Mouse (Mus musculus): ENCODE results near the gene Vwa8.

Gene Vwa8

DNA sequence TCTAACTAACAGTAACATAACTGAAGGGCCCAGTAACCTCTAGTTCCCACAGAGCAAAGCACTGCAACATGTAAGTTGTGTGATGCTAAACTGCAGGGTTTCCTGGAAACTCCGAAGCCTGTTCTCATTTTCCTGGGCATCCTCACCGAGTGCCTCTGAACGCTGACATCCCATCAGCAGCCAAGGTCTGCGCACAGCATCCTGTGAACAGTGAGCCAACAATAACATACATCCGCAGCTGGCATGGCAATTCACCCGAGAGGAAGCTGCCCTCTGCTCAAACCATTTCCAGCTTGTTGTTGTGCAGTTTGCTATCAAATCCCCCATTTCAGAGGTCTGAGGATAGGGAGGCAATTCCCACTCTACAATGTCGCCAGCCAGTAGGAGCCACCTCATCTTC lies 334.4 kb downstream of the Vwa8 start:
- no peak for DNase-seq (ENCODE audit: low read depth)

GRCm38 (mm10) chr14:79184071-79184470 lies 335.2 kb downstream of the Vwa8 start:
- DNase-seq (ENCODE audit: low read depth): no peak

DNA sequence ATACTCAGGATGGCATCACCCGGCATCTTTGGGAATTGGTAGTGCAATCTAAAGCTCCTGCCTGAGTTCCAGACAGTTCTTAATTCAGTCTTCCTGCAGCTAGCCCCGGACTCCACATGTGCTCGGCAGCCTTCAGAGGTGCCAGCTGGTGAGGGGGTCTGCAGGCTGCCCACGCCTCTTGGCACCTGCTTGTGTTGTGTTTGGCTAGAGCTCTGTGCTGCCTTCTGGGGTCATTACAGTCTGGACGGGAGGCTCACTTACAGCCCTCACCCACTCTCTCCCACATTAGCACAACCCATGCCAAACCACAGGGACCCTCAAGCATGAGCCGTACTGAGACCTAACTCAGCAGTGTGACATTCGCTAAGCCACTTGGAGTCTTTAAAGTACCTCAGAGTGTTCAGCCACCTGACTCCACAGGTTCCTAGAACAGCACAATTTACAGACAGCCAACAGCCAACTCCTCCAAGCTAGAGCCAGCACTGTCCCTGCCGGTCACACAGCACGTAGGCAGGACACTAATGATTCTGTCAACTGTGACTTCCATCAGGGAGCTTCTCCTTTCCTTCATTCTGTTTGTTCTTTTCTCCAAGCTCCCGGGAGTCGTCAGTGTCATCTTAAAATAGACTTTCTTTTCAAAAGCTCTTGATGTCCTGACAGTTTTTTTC lies 336.3 kb downstream of the Vwa8 start:
- no peak for DNase-seq (ENCODE audit: low read depth)

- DNase-seq (ENCODE audit: low read depth): no peak
These were observed 338.1 kb downstream of the Vwa8 start for GRCm38 (mm10) chr14:79186976-79187375.

GRCm38 (mm10) chr14:79196711-79197110 lies 347.9 kb downstream of the Vwa8 start:
- no peak for DNase-seq (ENCODE audit: low read depth)

GRCm38 (mm10) chr14:79198066-79198465 lies 349.2 kb downstream of the Vwa8 start:
- DNase-seq (ENCODE audit: low read depth): no peak

GRCm38 (mm10) chr14:79200133-79200891 lies 351.5 kb downstream of the Vwa8 start:
- DNase-seq (ENCODE audit: low read depth): no peak

DNA sequence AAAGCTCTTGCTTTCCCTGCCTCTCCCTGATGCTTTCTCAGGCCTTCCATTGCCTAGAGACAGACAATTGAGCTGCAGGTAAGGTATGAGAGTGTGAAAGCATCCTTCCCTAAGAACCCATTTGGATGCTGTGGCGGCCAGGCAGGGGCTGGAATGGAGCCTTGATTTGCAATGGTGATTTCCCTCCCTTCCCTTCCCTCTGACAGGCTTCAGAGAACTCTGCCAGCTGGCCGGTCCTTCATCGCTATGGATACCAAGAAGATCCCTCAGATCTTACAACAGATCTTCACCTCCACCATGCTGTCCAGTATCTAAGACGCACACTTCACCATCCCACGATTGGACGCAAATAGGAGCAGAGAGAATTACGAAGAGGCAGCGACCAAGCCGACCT lies 352.0 kb downstream of the Vwa8 start:
- no peak for DNase-seq (ENCODE audit: low read depth)

DNA sequence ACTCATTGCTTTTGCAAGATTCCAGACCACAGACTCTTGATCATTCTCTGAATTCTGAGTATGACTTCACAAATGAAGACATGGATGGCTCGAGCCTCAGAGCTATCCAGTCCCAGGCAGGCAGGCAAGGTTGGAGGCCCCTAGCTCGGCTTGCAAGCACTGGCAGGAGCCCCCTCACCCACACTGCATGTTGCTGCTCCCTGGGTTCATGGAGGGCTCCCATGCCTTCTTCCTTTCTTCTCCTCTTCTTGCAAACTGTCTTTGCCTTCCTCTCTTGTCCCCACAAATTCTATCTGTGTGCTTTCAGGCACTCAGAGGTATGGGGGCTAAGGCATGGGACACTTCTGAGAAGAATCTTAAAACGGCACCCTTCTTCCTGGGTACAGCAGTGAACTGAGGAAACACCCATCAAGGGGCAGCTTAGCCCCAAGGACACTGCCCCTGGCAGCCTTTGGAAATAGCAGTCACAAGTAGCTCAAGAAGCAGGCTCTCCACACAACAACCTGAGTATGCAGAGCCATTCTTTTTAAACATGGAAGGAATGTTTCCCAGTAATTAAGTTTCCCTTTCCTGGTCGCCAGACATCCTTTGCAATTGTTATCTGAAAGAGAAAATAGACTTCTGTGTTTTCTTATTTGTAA lies 354.0 kb downstream of the Vwa8 start:
- no peak for DNase-seq (ENCODE audit: low read depth)

- DNase-seq (ENCODE audit: low read depth): no peak
These were observed 354.8 kb downstream of the Vwa8 start for GRCm38 (mm10) chr14:79203496-79204158.

- DNase-seq (ENCODE audit: low read depth): no peak
These were observed 356.0 kb downstream of the Vwa8 start for GRCm38 (mm10) chr14:79204866-79205265.

DNA sequence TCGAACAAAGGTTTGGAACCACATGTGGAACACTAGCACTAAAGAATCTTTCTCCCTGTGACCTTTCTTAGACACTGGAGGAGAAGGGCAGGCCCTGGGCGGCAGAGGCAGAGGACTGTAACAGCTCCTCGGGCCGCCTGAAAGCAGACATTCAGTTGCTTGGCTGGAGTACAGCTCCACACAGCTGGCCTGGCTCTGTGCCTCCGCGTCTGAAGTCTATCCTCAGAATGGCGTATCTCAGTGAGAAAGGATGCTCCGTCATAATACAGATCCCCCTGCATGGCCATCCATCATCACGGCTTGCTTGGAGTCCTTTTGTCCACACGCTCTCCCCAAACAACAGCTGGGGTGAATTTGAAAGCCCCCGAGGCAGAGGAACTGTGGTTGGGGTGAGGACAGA lies 357.4 kb downstream of the Vwa8 start:
- DNase-seq (ENCODE audit: low read depth): no peak

GRCm38 (mm10) chr14:79208468-79208867 lies 359.6 kb downstream of the Vwa8 start:
- no peak for DNase-seq (ENCODE audit: low read depth)

GRCm38 (mm10) chr14:79209813-79210212 lies 361.0 kb downstream of the Vwa8 start:
- no peak for DNase-seq (ENCODE audit: low read depth)

DNA sequence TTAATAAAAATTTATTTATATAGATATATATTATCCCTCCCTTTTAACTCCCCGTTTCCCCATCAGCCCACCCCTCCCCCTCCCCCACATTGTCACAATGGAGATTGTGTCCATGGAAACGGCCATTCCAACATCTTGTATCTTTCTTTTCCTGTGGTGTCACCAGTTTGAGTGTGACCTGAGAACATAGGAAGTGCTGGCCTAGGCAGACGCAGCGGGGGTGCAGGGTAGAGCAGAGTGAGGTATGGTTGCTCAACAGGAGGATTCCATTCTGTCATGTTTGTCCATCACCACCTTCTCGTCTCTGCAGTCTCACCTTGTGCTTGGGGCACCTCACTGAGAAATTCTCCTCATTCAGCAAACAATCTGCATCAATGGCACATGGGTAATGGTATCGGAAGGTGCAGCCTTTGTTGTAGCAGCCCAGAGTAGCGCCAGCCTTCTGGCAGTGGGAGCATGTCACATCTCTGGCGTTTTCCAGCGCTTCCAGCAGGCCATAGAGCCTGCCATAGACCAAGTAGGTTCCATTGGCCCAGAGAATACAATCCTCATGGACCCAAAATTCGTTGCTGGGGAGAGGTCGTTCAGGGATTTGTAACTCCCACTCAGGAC lies 363.6 kb downstream of the Vwa8 start:
- no peak for DNase-seq (ENCODE audit: low read depth)

DNA sequence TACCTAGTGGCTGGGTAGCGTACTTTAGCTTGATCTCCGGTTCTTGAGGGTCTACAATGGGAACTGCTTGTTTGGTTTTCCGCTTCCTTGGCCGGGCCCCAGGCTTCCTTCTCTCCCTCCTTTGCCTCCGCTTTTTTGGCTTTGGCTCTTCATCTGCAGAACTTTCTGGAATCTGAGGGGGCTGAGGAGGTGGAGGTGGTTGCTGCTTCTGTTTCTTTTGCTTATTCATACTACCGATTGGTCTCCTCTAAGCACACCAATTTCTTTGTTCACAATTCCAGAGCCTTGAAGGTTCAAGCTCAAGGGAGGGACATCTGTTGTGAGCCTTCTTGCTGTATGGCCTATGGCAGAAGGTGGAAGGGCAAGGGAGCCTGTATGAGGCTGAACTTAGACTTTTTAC lies 365.3 kb downstream of the Vwa8 start:
- no peak for DNase-seq (ENCODE audit: low read depth)

DNA sequence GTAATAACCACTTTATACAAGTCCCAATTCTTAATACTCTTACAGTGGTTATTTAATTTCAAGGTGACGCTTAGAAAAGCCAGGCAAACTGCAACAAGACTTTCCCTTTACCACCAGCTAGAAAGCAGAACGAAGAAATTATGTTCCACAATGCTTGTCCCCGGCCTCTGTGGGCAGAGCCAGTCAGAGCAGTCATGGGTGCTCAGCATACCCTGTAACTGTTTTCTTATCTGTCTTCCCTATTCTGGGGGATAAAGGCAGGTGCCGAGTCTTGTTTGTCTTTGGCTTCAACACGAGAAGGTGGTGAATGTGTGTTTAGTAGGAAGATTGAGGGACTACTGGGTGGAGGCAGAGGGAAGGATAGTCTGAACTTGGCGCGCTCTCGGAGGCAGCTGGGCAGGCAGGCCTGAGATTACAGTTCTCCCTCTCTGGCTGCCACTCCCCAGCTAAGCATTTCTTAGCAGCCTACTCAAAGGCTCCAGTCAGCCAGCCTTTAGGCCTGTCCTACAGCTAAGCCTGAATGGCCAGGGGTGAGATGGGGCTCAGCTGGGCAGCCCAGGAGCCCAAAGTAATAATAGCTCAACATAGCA lies 365.9 kb downstream of the Vwa8 start:
- no peak for DNase-seq (ENCODE audit: low read depth)

GRCm38 (mm10) chr14:79216366-79216765 lies 367.5 kb downstream of the Vwa8 start:
- DNase-seq (ENCODE audit: low read depth): no peak

DNA sequence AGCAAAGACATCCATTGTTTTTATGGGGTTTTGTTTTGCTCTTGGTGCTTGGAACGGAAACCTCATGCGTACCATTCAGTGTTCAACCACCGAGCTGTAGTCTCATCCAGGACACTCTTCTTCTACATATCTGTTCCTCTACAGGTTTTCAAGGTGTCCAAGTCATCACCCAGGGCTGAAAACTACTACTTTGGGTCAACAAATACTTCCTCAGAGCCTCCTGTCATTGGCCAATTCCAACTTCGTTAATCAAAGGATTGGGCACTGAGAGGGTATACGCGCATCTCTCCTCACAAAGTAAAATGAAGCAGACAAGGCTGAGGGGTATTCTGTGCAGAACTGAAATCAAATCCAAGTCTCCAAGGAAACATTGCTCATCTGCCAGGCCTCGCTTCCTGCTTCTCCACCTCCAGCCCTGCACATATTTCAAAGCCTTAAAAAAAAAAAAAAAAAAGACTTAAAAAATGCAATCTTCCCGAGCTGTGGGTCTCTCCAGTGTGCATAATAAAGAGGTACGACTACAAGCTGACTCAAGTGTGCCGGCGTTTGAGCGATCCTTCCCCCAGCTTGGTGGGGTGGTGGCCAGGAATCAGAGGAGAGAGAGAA lies 374.7 kb downstream of the Vwa8 start:
- DNase-seq (ENCODE audit: low read depth): no peak

GRCm38 (mm10) chr14:79225458-79225857 lies 376.6 kb downstream of the Vwa8 start:
- no peak for DNase-seq (ENCODE audit: low read depth)

GRCm38 (mm10) chr14:79226056-79226455 lies 377.2 kb downstream of the Vwa8 start:
- DNase-seq (ENCODE audit: low read depth): no peak
